Mouse (Mus musculus) G1E (cell line): ENCODE measurements around the gene Prdx2.

Experiments
- GATA2 ChIP-seq: IDR thresholded peaks from 2 replicates; pipeline ENCODE4 v1.6.1; 2012; ENCODE audit warnings: low read depth, low read length, inconsistent platforms, borderline replicate concordance
- POLR2AphosphoS5 ChIP-seq: IDR thresholded peaks from 2 replicates; pipeline ENCODE4 v1.6.1; 2012; ENCODE audit warnings: low read depth, low read length, inconsistent platforms; ENCODE audit not compliant: insufficient replicate concordance

DNA sequence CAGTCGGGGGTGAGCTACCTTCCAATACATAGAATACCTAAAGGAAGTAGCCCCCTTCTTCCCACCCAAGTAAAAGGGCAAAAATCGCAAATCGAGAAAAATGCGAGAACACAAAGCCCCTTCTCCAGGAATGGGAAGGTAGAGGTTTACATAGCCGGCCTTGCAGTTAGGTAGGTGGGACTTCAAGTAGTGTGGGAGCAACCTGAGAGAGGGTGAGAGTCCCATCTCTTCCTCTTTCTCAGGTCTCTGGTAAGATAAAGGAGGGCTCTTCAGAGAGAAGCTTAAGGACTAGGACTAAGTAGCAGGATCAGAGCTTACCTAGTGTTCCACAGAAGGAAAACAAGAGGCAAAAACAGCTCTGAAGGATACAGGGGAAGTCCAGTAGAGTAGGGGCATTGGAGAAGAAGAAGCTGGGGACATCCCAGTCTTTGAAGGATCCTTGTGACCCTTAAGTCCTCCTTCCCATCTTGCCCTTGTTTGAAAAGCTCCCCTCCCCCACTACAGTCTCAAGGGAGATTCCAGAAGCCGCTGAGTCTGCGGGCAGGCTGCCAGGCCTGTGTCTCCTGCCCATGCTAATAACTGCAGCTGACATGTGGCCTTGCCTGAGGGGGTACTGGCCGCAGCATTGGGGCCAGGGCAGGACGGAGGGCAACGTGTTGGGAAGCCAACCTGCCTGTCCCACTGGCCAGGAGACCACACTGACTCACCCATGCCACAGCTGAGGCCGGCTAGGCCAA is 11.4 kb downstream of the Prdx2 start:
- TF ChIP-seq GATA2 (no peak), POLR2AphosphoS5 (no peak)
